Mouse (Mus musculus) midbrain, embryonic 12.5 days (tissue): ENCODE measurements around the gene Olfr738. TPM values are rescaled to one million over a fixed set of nuclear protein-coding genes. Genes with fewer than 3 reads are reported as not detected.

Experiments used
- ATAC-seq: fragments of 200-750 bp; cut with Nextera tagmentation; 2 replicates; pipeline ENCODE4 v1.8.0; 2017; ENCODE audit warnings: low read depth, moderate TSS enrichment, moderate library complexity; ENCODE audit not compliant: low FRiP score
- H3K27ac ChIP-seq: fragments of 300-500 bp; sonication (generic); replicated peaks from 2 replicates; pipeline ENCODE4 v1.5.1; 2016; ENCODE audit warnings: mild to moderate bottlenecking
- H3K27me3 ChIP-seq: fragments of 300-500 bp; sonication (generic); 2 replicates; pipeline ENCODE4 v1.6.1; 2016; ENCODE audit warnings: mild to moderate bottlenecking
- H3K36me3 ChIP-seq: fragments of 300-500 bp; sonication (generic); 2 replicates; pipeline ENCODE4 v1.6.1; 2016
- H3K4me1 ChIP-seq: fragments of 300-500 bp; sonication (generic); 2 replicates; pipeline ENCODE4 v1.6.1; 2016
- H3K4me2 ChIP-seq: fragments of 300-500 bp; sonication (generic); replicated peaks from 2 replicates; pipeline ENCODE4 v1.6.1; 2016; ENCODE audit warnings: mild to moderate bottlenecking, moderate library complexity
- H3K4me3 ChIP-seq: fragments of 300-500 bp; sonication (generic); 2 replicates; pipeline ENCODE4 v1.5.1; 2016; ENCODE audit warnings: mild to moderate bottlenecking
- H3K9ac ChIP-seq: fragments of 300-500 bp; sonication (generic); replicated peaks from 2 replicates; pipeline ENCODE4 v1.6.1; 2016; ENCODE audit warnings: mild to moderate bottlenecking, moderate library complexity
- H3K9me3 ChIP-seq: fragments of 300-500 bp; sonication (generic); 2 replicates; pipeline ENCODE4 v1.6.1; 2016; ENCODE audit warnings: mild to moderate bottlenecking
- WGBS: fragments of 180-500 bp; shearing (Covaris S2); methylation state at CpG from one replicate; pipeline ENCODE4 v1.1.7; 2016; 5-methylcytosine and 5-hydroxymethylcytosine counted together
- polyA plus RNA-seq: library from polyadenylated mRNA; unstranded; fragments of >200 nt; fragmentation: Nextera tagmentation; extraction: Ambion mirVana; gene quantifications from 2 replicates; pipeline ENCODE4 v1.2.1, GENCODE M21; 2016

Gene Olfr738
- not detected in 2 replicates for polyA plus RNA-seq

GRCm38 (mm10) chr14:50407268-50407667 is at the start of gene Olfr738:
Olfr738 (plus strand) TSS chr14:50407568.
- no peaks in the 10 kb centered on the region for H3K36me3 ChIP-seq
- H3K4me1 ChIP-seq: no peaks in the 10 kb centered on the region
- H3K27ac ChIP-seq: no peak within 1 kb of the TSS
- no peaks in the 10 kb centered on the region for H3K9me3 ChIP-seq
- no peak within 1 kb of the TSS for H3K9ac ChIP-seq
- no peak within 1 kb of the TSS for H3K4me2 ChIP-seq
- no peaks in the 10 kb centered on the region for H3K27me3 ChIP-seq
- WGBS: 79% methylated on average over 1 of the region's 1 CpGs
- no peak for ATAC-seq
- H3K4me3 ChIP-seq: no peak within 1 kb of the TSS

GRCm38 (mm10) chr14:50357593-50357992 is 49.8 kb upstream of the Olfr738 start, which contains the start of gene Tlr11:
Tlr11 (plus strand) TSS chr14:50357914.
- no peaks in the 10 kb centered on the region for H3K4me1 ChIP-seq
- ATAC-seq: no peak
- no peak within 1 kb of the TSS for H3K9ac ChIP-seq
- H3K4me3 ChIP-seq: no peak within 1 kb of the TSS
- H3K27me3 ChIP-seq: no peaks in the 10 kb centered on the region
- H3K36me3 ChIP-seq: no peaks in the 10 kb centered on the region
- H3K27ac ChIP-seq: no peak within 1 kb of the TSS
- no peak within 1 kb of the TSS for H3K4me2 ChIP-seq
- WGBS: 82% methylated on average over 2 of the region's 2 CpGs
- H3K9me3 ChIP-seq: 0 out of 2 replicates have a peak, but pooled peaks cover 3% of the 10 kb centered on the region

GRCm38 (mm10) chr14:50360480-50360879 is 46.9 kb upstream of the Olfr738 start:
- H3K27ac ChIP-seq: no peak overlapping the region

GRCm38 (mm10) chr14:50363561-50363960 is 43.8 kb upstream of the Olfr738 start:
- Histone ChIP-seq H3K27ac (no peak overlapping the region), H3K9ac (no peak overlapping the region), H3K27me3 (no peaks in the 10 kb centered on the region), H3K4me2 (no peak overlapping the region), H3K9me3 (no peaks in the 10 kb centered on the region), H3K4me3 (no peak overlapping the region), H3K4me1 (no peaks in the 10 kb centered on the region), H3K36me3 (no peaks in the 10 kb centered on the region)
- ATAC-seq: no peak
- 79% methylated on average over 2 of the region's 2 CpGs for WGBS

More at GRCm38 (mm10) chr14:50360480-50360879, 46.9 kb upstream of the Olfr738 start:
- H3K36me3 ChIP-seq: no peaks in the 10 kb centered on the region
- H3K4me1 ChIP-seq: no peaks in the 10 kb centered on the region
- H3K4me3 ChIP-seq: no peak overlapping the region
- H3K4me2 ChIP-seq: no peak overlapping the region
- no peak for ATAC-seq
- H3K9me3 ChIP-seq: no peaks in the 10 kb centered on the region
- H3K9ac ChIP-seq: no peak overlapping the region
- H3K27me3 ChIP-seq: no peaks in the 10 kb centered on the region
- 87% methylated on average over 3 of the region's 3 CpGs for WGBS

- WGBS: 90% methylated on average over 2 of the region's 2 CpGs
- ATAC-seq: no peak
These were observed 26.5 kb upstream of the Olfr738 start, which contains the start of gene Olfr736 for GRCm38 (mm10) chr14:50380863-50381262. Olfr736 (plus strand) TSS chr14:50381163.

DNA sequence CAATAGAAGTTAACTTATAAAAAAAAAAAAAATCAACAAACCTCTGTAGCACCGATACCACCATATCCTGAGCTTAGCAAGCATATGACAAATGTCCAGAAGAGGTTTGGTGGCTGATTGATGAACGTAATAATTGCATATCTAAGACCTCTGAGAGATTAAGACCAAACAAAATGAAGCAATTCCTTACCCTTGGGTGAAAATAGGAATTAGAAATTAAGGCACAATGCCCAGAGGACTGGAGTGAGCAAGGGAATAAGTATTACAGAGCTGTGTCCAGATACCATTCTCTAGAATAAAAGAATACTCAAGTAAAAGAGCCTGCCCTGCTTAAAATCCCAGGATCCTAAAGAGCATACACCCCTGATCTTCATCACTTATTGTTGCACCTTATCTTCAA is 11.0 kb downstream of the Olfr738 start, which contains the start of gene Olfr739:
Gene Olfr739 (plus strand): TSS at position 301 of the 400 bp plus-strand sequence.
- no peaks in the 10 kb centered on the region for H3K27me3 ChIP-seq
- H3K27ac ChIP-seq: no peak within 1 kb of the TSS
- H3K9me3 ChIP-seq: no peaks in the 10 kb centered on the region
- 73% methylated on average over 2 of the region's 2 CpGs for whole genome bisulfite sequencing
- no peak for ATAC-seq
- H3K4me3 ChIP-seq: no peak within 1 kb of the TSS
- no peak within 1 kb of the TSS for H3K4me2 ChIP-seq
- no peak within 1 kb of the TSS for H3K9ac ChIP-seq
- H3K4me1 ChIP-seq: no peaks in the 10 kb centered on the region
- no peaks in the 10 kb centered on the region for H3K36me3 ChIP-seq

More at GRCm38 (mm10) chr14:50380863-50381262, 26.5 kb upstream of the Olfr738 start, which contains the start of gene Olfr736:
- Histone ChIP-seq H3K9ac (no peak within 1 kb of the TSS), H3K9me3 (no peaks in the 10 kb centered on the region), H3K4me1 (no peaks in the 10 kb centered on the region), H3K27ac (no peak within 1 kb of the TSS), H3K4me2 (no peak within 1 kb of the TSS), H3K27me3 (no peaks in the 10 kb centered on the region), H3K36me3 (no peaks in the 10 kb centered on the region), H3K4me3 (no peak within 1 kb of the TSS)

- ATAC-seq: no peak
- H3K9me3 ChIP-seq: no peaks in the 10 kb centered on the region
- no peak within 1 kb of the TSS for H3K27ac ChIP-seq
- WGBS: 86% methylated on average over 3 of the region's 3 CpGs
- no peak within 1 kb of the TSS for H3K4me2 ChIP-seq
- no peaks in the 10 kb centered on the region for H3K27me3 ChIP-seq
- no peaks in the 10 kb centered on the region for H3K36me3 ChIP-seq
- H3K4me1 ChIP-seq: no peaks in the 10 kb centered on the region
- no peak within 1 kb of the TSS for H3K4me3 ChIP-seq
- no peak within 1 kb of the TSS for H3K9ac ChIP-seq
These were observed 37.9 kb downstream of the Olfr738 start, which contains the start of gene Olfr740 for GRCm38 (mm10) chr14:50445245-50445644. Olfr740 (plus strand) TSS chr14:50445545.

Other genes with a start within 250 kb of the Olfr738 start
- not detected in 2 replicates for gene Olfr730, start 219.4 kb upstream of the Olfr738 start, polyA plus RNA-seq
- gene Olfr731, start 165.7 kb upstream of the Olfr738 start, polyA plus RNA-seq: not detected in 2 replicates
- gene Olfr732, start 123.4 kb upstream of the Olfr738 start, polyA plus RNA-seq: not detected in 2 replicates
- not detected in 2 replicates for gene Olfr733, start 106.0 kb upstream of the Olfr738 start, polyA plus RNA-seq
- gene Olfr734, start 80.8 kb upstream of the Olfr738 start, polyA plus RNA-seq: not detected in 2 replicates
- gene Olfr735, start 58.7 kb upstream of the Olfr738 start, polyA plus RNA-seq: not detected in 2 replicates
- not detected in 2 replicates for gene Tlr11, start 49.7 kb upstream of the Olfr738 start, polyA plus RNA-seq
- not detected in 2 replicates for gene Olfr736, start 26.4 kb upstream of the Olfr738 start, polyA plus RNA-seq
- gene Olfr739, start 11.1 kb downstream of the Olfr738 start, polyA plus RNA-seq: not detected in 2 replicates
- not detected in 2 replicates for gene Olfr740, start 38.0 kb downstream of the Olfr738 start, polyA plus RNA-seq
- gene Olfr741, start 65.2 kb downstream of the Olfr738 start, polyA plus RNA-seq: not detected in 2 replicates
- gene Olfr742, start 96.0 kb downstream of the Olfr738 start, polyA plus RNA-seq: not detected in 2 replicates
- gene Olfr743, start 114.3 kb downstream of the Olfr738 start, polyA plus RNA-seq: not detected in 2 replicates
- gene Olfr744, start 207.3 kb downstream of the Olfr738 start, polyA plus RNA-seq: not detected in 2 replicates
- not detected in 2 replicates for gene Olfr745, start 231.8 kb downstream of the Olfr738 start, polyA plus RNA-seq
- not detected in 2 replicates for gene Olfr746, start 239.5 kb downstream of the Olfr738 start, polyA plus RNA-seq